Mouse (Mus musculus): ENCODE data around the gene Olfr1367. TPM values are rescaled to one million over a fixed set of nuclear protein-coding genes. Genes with fewer than 3 reads are reported as not detected.
"Not testable (repeated sequence)": the region's sequence is repeated elsewhere in the genome, so short reads cannot be mapped to it uniquely, and the experiment has no call there.

Gene Olfr1367
- polyA plus RNA-seq, 1 experiment from 2014 or later: not detected

DNA sequence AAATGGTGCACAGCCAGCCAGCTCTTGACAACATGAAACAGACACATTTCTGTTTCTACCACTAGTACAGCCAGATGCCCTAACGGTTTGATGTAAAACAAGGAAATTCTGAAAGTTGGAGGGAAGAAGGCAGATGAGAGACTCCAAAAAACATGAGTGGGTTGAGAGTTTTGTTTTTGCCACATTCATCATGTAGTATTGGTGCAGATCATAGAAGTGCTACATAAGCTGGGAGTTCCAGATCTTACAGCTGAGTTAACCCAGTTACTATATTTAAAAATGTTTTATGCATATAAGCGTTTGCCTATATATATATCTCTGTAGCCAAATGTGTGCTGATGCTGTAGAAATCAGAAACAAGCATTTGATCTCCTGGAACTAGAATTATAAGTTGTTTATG, 26.0 kb downstream of the Olfr1367 start:
- H3K9me3 ChIP-seq (ENCODE audit: control insufficient read depth, low read length): no peaks in the 10 kb centered on the region
- H3K4me1 ChIP-seq (replicated peaks; ENCODE audit: control insufficient read depth, insufficient read depth, low read length): no peaks in the 10 kb centered on the region
- no peak overlapping the region for H3K4me3 ChIP-seq (ENCODE audit: low read length)
- H3K36me3 ChIP-seq (ENCODE audit: control insufficient read depth, insufficient read depth, low read length): peaks cover 22% of the 10 kb centered on the region
- H3K27ac ChIP-seq (ENCODE audit: low read length): no peak overlapping the region
- H3K9ac ChIP-seq (ENCODE audit: low read length): no peak overlapping the region
- H3K27me3 ChIP-seq (ENCODE audit: control insufficient read depth, insufficient read depth, low read depth, low read length): no peaks in the 10 kb centered on the region
- no peak overlapping the region for H3K4me2 ChIP-seq (ENCODE audit: low read depth, low read length)
- 84% methylated on average over 2 of the region's 2 CpGs for WGBS
- ATAC-seq (ENCODE audit: low read depth): no peak

DNA sequence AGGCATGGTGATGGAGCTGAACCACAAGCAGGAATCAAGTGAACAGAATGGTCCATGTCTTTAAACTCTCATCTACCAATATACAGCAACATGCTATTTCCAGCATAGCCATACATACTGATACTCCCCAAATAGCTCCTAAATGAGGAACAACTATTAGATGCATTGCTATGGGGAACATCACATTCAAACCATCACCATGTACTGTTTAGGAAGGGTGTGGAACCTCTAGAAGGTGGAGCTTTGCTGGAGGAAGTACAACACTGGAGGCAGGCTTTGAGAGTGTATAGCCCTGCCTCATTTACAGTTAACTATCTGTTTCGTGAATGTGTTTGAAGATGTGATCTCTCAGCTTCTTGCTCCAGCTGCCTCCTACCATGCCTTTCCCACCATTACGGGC, 31.1 kb downstream of the Olfr1367 start:
- H3K27ac ChIP-seq (ENCODE audit: low read length): no peak overlapping the region

DNA sequence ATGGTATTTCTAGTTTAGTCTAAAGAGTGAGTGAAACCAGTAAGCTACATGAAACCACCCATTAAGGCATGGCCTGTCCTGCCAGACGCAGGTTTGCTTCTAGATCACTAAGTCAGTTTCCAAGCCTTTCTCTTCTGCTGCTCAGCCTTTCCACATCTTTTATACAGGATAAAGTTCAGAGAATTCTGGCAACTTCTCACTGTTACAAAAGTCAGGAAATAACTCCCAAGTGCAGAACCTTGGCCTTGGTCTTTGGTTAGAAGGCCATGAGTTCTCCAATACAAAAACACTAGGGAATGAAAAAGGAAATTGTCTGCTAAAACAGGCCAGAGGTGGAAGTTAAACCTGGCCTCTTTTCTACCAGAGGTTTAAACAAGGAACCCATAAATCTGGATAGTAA, 48.5 kb downstream of the Olfr1367 start:
- H3K27me3 ChIP-seq (ENCODE audit: control insufficient read depth, insufficient read depth, low read depth, low read length): no peaks in the 10 kb centered on the region
- no peak overlapping the region for H3K4me3 ChIP-seq (ENCODE audit: low read length)
- 89% methylated on average over 1 of the region's 1 CpGs for WGBS
- H3K4me1 ChIP-seq (replicated peaks; ENCODE audit: control insufficient read depth, insufficient read depth, low read length): no peaks in the 10 kb centered on the region
- no peak overlapping the region for H3K9ac ChIP-seq (ENCODE audit: low read length)
- H3K4me2 ChIP-seq (ENCODE audit: low read depth, low read length): no peak overlapping the region
- no peak for ATAC-seq (ENCODE audit: low read depth)
- H3K27ac ChIP-seq (ENCODE audit: low read length): no peak overlapping the region
- H3K36me3 ChIP-seq (ENCODE audit: control insufficient read depth, insufficient read depth, low read length): peaks cover 50% of the 10 kb centered on the region
- H3K9me3 ChIP-seq (ENCODE audit: control insufficient read depth, low read length): no peaks in the 10 kb centered on the region

More for the DNA sequence above, 31.1 kb downstream of the Olfr1367 start:
- Histone ChIP-seq H3K9me3 (ENCODE audit: control insufficient read depth, low read length) (no peaks in the 10 kb centered on the region), H3K27me3 (ENCODE audit: control insufficient read depth, insufficient read depth, low read depth, low read length) (no peaks in the 10 kb centered on the region), H3K4me3 (ENCODE audit: low read length) (no peak overlapping the region), H3K36me3 (ENCODE audit: control insufficient read depth, insufficient read depth, low read length) (no peaks in the 10 kb centered on the region), H3K4me1 (replicated peaks; ENCODE audit: control insufficient read depth, insufficient read depth, low read length) (no peaks in the 10 kb centered on the region), H3K9ac (ENCODE audit: low read length) (no peak overlapping the region), H3K4me2 (ENCODE audit: low read depth, low read length) (no peak overlapping the region)
- no peak for ATAC-seq (ENCODE audit: low read depth)
- WGBS: 81% methylated on average over 2 of the region's 2 CpGs

DNA sequence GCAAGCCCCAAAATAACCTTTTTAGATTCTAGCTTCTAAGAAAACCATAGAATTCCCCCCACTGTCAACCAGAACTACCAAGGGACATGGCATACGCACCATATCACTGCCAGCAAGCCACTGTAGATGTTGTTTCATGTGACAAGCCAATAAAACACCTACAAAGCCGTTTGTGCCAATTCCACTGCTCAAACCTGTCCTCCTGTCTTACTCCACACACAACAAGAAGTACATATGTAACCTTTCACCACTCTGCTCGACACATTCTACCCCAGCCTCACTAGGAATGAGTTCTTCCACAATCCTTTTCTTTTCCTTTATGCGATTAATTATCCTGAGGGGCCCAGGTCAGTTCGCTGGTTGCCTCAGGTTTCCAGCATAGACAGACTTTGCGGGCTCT, 48.9 kb downstream of the Olfr1367 start:
- ATAC-seq (ENCODE audit: low read depth): no peak
- WGBS: 88% methylated on average over 6 of the region's 6 CpGs
- H3K4me1 ChIP-seq (replicated peaks; ENCODE audit: control insufficient read depth, insufficient read depth, low read length): no peaks in the 10 kb centered on the region
- no peak overlapping the region for H3K4me3 ChIP-seq (ENCODE audit: low read length)
- H3K27ac ChIP-seq (ENCODE audit: low read length): no peak overlapping the region
- no peak overlapping the region for H3K4me2 ChIP-seq (ENCODE audit: low read depth, low read length)
- H3K36me3 ChIP-seq (ENCODE audit: control insufficient read depth, insufficient read depth, low read length): peaks cover 47% of the 10 kb centered on the region
- H3K27me3 ChIP-seq (ENCODE audit: control insufficient read depth, insufficient read depth, low read depth, low read length): no peaks in the 10 kb centered on the region
- no peak overlapping the region for H3K9ac ChIP-seq (ENCODE audit: low read length)
- no peaks in the 10 kb centered on the region for H3K9me3 ChIP-seq (ENCODE audit: control insufficient read depth, low read length)

DNA sequence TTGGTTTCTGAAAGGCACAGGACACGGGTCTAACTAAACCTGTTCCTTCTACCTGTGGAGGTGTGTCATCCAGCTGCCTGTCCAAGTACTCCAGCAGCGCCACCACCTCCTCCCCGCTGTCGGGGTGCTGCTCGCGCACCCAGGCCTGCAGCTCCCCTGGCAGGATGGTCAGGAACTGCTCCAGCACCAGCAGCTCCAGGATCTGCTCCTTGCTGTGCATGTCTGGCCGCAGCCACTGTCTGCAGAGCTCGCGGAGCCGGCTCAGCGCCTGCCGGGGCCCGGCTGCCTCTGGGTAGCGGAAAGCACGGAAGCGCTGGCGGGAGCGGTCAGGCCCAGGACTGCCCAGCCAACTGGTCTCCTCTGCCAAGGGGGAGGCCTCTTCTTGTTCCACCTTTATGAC, 49.3 kb downstream of the Olfr1367 start:
- not testable (repeated sequence) for H3K9ac ChIP-seq (ENCODE audit: low read length); H3K27ac ChIP-seq (ENCODE audit: low read length); H3K4me3 ChIP-seq (ENCODE audit: low read length); H3K27me3 ChIP-seq (ENCODE audit: control insufficient read depth, insufficient read depth, low read depth, low read length); H3K4me2 ChIP-seq (ENCODE audit: low read depth, low read length); H3K4me1 ChIP-seq (replicated peaks; ENCODE audit: control insufficient read depth, insufficient read depth, low read length); H3K9me3 ChIP-seq (ENCODE audit: control insufficient read depth, low read length)
- ATAC-seq (ENCODE audit: low read depth): peak; percentile 71; the same call in 1 of the 2 replicates
- peaks cover 42% of the 10 kb centered on the region for H3K36me3 ChIP-seq (ENCODE audit: control insufficient read depth, insufficient read depth, low read length)
- WGBS: 91% methylated on average over 5 of the region's 18 CpGs

DNA sequence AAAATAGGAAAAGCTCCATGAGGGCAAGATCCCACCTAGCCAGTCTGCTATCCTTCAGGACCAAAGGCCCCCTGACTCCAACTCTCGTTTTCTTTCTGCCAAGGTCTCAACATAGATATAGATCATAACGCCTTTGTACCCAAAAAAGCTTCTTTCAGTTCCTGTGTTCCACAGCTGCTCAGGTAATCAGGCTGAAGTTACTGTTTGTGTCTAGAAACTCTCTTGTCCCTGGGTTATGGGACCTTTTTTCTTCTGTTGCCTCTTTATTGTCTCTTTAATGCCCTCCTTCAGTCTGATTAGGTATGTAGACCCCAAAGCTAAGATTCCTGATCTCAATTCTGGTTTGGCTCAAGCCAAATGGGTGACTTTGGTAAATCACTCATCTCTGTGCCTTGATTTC, 50.8 kb downstream of the Olfr1367 start:
- ATAC-seq (ENCODE audit: low read depth): no peak
- 83% methylated on average over 2 of the region's 2 CpGs for WGBS

More for the DNA sequence above, 50.8 kb downstream of the Olfr1367 start:
- Histone ChIP-seq H3K9me3 (ENCODE audit: control insufficient read depth, low read length) (no peaks in the 10 kb centered on the region), H3K4me3 (ENCODE audit: low read length) (no peak overlapping the region), H3K4me1 (replicated peaks; ENCODE audit: control insufficient read depth, insufficient read depth, low read length) (peaks cover 8% of the 10 kb centered on the region), H3K36me3 (ENCODE audit: control insufficient read depth, insufficient read depth, low read length) (peaks cover 28% of the 10 kb centered on the region), H3K9ac (ENCODE audit: low read length) (no peak overlapping the region), H3K27ac (ENCODE audit: low read length) (no peak overlapping the region), H3K4me2 (ENCODE audit: low read depth, low read length) (no peak overlapping the region), H3K27me3 (ENCODE audit: control insufficient read depth, insufficient read depth, low read depth, low read length) (no peaks in the 10 kb centered on the region)

Small RNA genes within 50 kb of the gene (microRNA-seq; reads per million reads assigned to microRNA genes)
- gene Mir6942: not detected

Other genes starting within 250 kb of the Olfr1367 start
- gene Olfr1369-ps1, start 235.4 kb upstream of the Olfr1367 start, polyA plus RNA-seq (2015; fragmentation: Nextera tagmentation; extraction: Ambion mirVana): not detected in 2 replicates
- gene Olfr263, start 217.3 kb upstream of the Olfr1367 start, polyA plus RNA-seq (2015; fragmentation: Nextera tagmentation; extraction: Ambion mirVana): not detected in 2 replicates
- not detected in 2 replicates for gene Olfr1368, start 201.0 kb upstream of the Olfr1367 start, polyA plus RNA-seq (2015; fragmentation: Nextera tagmentation; extraction: Ambion mirVana)
- 105 and 108 TPM in 2 replicates for gene Trim27, start 167.5 kb upstream of the Olfr1367 start, polyA plus RNA-seq (2015; fragmentation: Nextera tagmentation; extraction: Ambion mirVana)
- gene Gpx5, start 54.2 kb upstream of the Olfr1367 start, polyA plus RNA-seq (2015; fragmentation: Nextera tagmentation; extraction: Ambion mirVana): not detected in 2 replicates
- not detected in 2 replicates for gene Gpx6, start 34.8 kb upstream of the Olfr1367 start, polyA plus RNA-seq (2015; fragmentation: Nextera tagmentation; extraction: Ambion mirVana)
- gene Zscan12, start 15.9 kb downstream of the Olfr1367 start, polyA plus RNA-seq (2015; fragmentation: Nextera tagmentation; extraction: Ambion mirVana): 11.5 and 11.7 TPM in 2 replicates
- gene Zkscan3, start 55.8 kb downstream of the Olfr1367 start, polyA plus RNA-seq (2015; fragmentation: Nextera tagmentation; extraction: Ambion mirVana): 84.4 and 85.3 TPM in 2 replicates
- gene Pgbd1, start 94.1 kb downstream of the Olfr1367 start, polyA plus RNA-seq (2015; fragmentation: Nextera tagmentation; extraction: Ambion mirVana): 3.3 and 3.7 TPM in 2 replicates
- 35.1 and 39.0 TPM in 2 replicates for gene Zscan26, start 106.8 kb downstream of the Olfr1367 start, polyA plus RNA-seq (2015; fragmentation: Nextera tagmentation; extraction: Ambion mirVana)
- gene Nkapl, start 121.6 kb downstream of the Olfr1367 start, polyA plus RNA-seq (2015; fragmentation: Nextera tagmentation; extraction: Ambion mirVana): 3.7 and 4.0 TPM in 2 replicates
- gene Zkscan4, start 132.0 kb downstream of the Olfr1367 start, polyA plus RNA-seq (2015; fragmentation: Nextera tagmentation; extraction: Ambion mirVana): 2.8 and 3.9 TPM in 2 replicates
- gene Gm10065, start 132.5 kb downstream of the Olfr1367 start, polyA plus RNA-seq (2015; fragmentation: Nextera tagmentation; extraction: Ambion mirVana): not detected in 2 replicates
- gene AK157302, start 148.3 kb downstream of the Olfr1367 start, polyA plus RNA-seq (2015; fragmentation: Nextera tagmentation; extraction: Ambion mirVana): 0.80 and 1.4 TPM in 2 replicates
- 5.8 and 9.4 TPM in 2 replicates for gene Gm11273, start 154.5 kb downstream of the Olfr1367 start, polyA plus RNA-seq (2015; fragmentation: Nextera tagmentation; extraction: Ambion mirVana)
- 5.8 and 6.3 TPM in 2 replicates for gene Zkscan8, start 184.2 kb downstream of the Olfr1367 start, polyA plus RNA-seq (2015; fragmentation: Nextera tagmentation; extraction: Ambion mirVana)
- 0.11 and 0.24 TPM in 2 replicates for gene Olfr1366, start 195.9 kb downstream of the Olfr1367 start, polyA plus RNA-seq (2015; fragmentation: Nextera tagmentation; extraction: Ambion mirVana)
- gene Olfr1535, start 213.0 kb downstream of the Olfr1367 start, polyA plus RNA-seq (2015; fragmentation: Nextera tagmentation; extraction: Ambion mirVana): 0.04 TPM in 1 of 2 replicates, not detected in the other
- gene Olfr1364, start 234.8 kb downstream of the Olfr1367 start, polyA plus RNA-seq (2015; fragmentation: Nextera tagmentation; extraction: Ambion mirVana): not detected in 2 replicates